Mouse (Mus musculus) heart, adult 2 months (tissue): ENCODE measurements around the gene Cdan1. TPM values are rescaled to one million over a fixed set of nuclear protein-coding genes. Genes with fewer than 3 reads are reported as not detected.

ENCODE experiments used
- DNase-seq, 2 experiments: peaks; one replicate each; pipeline ENCODE4 v3.0.0; 2021
- H3K27ac ChIP-seq: fragments of 200-600 bp; 2 replicates; pipeline ENCODE4 v1.8.1; 2022
- H3K27me3 ChIP-seq: fragments of 200-500 bp; 2 replicates; pipeline ENCODE4 v1.6.1; 2012; ENCODE audit warnings: mild to moderate bottlenecking, low read length, inconsistent platforms, mixed read lengths; ENCODE audit not compliant: control insufficient read depth, insufficient read depth
- H3K36me3 ChIP-seq: fragments of 200-500 bp; 2 replicates; pipeline ENCODE4 v1.6.1; 2012; ENCODE audit warnings: low read length, inconsistent platforms; ENCODE audit not compliant: control insufficient read depth, insufficient read depth
- H3K4me1 ChIP-seq: fragments of 200-500 bp; 2 replicates; pipeline ENCODE4 v1.6.1; 2011; ENCODE audit warnings: low read length; ENCODE audit not compliant: control insufficient read depth, insufficient read depth
- H3K4me3 ChIP-seq: fragments of 200-600 bp; 2 replicates; pipeline ENCODE4 v1.8.1; 2022
- H3K79me2 ChIP-seq: fragments of 200-500 bp; replicated peaks from 2 replicates; pipeline ENCODE4 v1.6.1; 2012; ENCODE audit warnings: mild to moderate bottlenecking, inconsistent platforms, low read length, moderate library complexity, mixed read lengths; ENCODE audit not compliant: control insufficient read depth, insufficient read depth
- H3K9ac ChIP-seq: fragments of 200-500 bp; 2 replicates; pipeline ENCODE4 v1.6.1; 2012; ENCODE audit warnings: low read depth, mild to moderate bottlenecking, control low read depth, inconsistent platforms, low read length, mixed read lengths
- CTCF ChIP-seq: fragments of 200-600 bp; IDR thresholded peaks from 2 replicates; pipeline ENCODE4 v1.8.1; 2022; ENCODE audit warnings: antibody characterized with exemption, mild to moderate bottlenecking, moderate library complexity
- EP300 ChIP-seq: fragments of 200-500 bp; IDR thresholded peaks from 2 replicates; pipeline ENCODE4 v1.6.1; 2011; ENCODE audit warnings: low read depth, low read length, control low read depth; ENCODE audit not compliant: insufficient read depth
- POLR2A ChIP-seq: fragments of 200-500 bp; IDR thresholded peaks from 2 replicates; pipeline ENCODE4 v1.6.1; 2011; ENCODE audit warnings: mild to moderate bottlenecking, low read depth, low read length, control low read depth; ENCODE audit not compliant: insufficient read depth
- WGBS: fragments of 180-500 bp; shearing (Covaris S2); methylation state at CpG from one replicate; pipeline ENCODE4 v1.1.7; 2018; 5-methylcytosine and 5-hydroxymethylcytosine counted together
- intact Hi-C: fragments of 180-260 bp; cut with DNase I; formaldehyde crosslinking; loops from one replicate; pipeline ENCODE4 v1.15.1; 2025
- polyA plus RNA-seq: library from polyadenylated mRNA; depleted of rRNA; stranded (reverse); fragments of >200 nt; gene quantifications from 2 replicates; pipeline ENCODE4 v1.2.3, GENCODE M21; 2012
- total RNA-seq, 2 experiments: library from RNA; stranded (reverse); gene quantifications; 2 replicates each; pipeline ENCODE4 v1.2.3; 2021

Cdan1 gene
- total and polyA plus RNA-seq, 3 experiments: 9.8 to 14.0 (median 12.8) TPM

GRCm38 (mm10) chr2:120826936-120827638 lies 22.8 kb downstream of the Cdan1 start:
- no peaks in the 10 kb centered on the region for H3K27me3 ChIP-seq
- no peak for DNase-seq
- H3K79me2 ChIP-seq: no peaks in the 10 kb centered on the region; the same call in 1 of the 2 replicates
- WGBS: 27% methylated on average over 1 of the region's 1 CpGs
- no peaks in the 10 kb centered on the region; the same call in 1 of the 2 replicates for H3K36me3 ChIP-seq
- no peak overlapping the region for H3K27ac ChIP-seq
- 0 out of 2 replicates have a peak, but pooled peaks cover 1% of the 10 kb centered on the region for H3K4me1 ChIP-seq
- TF ChIP-seq CTCF (no peak), EP300 (no peak), POLR2A (no peak)
- intact Hi-C loops: no loop called here
- H3K9ac ChIP-seq: no peak overlapping the region
- H3K4me3 ChIP-seq: no peak overlapping the region

DNA sequence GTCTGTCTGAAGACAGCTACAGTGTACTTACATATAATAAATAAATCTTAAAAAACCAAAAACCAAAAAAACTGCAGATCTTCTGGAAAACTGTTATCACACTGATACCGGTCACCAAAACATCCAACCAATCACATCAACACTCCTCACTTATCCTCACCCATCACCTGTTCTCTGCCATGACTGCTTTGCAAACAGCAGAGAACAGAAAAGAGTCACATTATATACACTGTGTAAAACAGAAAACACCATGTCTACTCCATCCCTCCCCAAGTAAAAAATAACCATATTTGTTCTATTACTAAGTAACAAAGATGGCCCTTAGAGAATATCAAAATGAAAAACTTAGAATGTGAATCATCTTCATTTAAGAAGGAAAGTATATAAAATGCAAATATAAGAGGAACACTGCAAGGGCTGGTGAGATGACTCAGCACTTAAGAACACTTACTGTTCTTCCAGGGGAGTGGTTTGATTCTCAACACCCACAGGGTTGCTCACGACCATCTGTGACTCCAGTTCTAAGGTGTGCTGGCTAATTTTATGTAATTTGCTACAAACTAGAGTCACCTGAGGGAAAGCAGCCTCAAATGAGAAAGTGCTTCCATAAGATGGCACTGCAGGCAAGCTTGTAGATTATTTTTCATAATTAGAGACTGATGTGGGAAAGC lies 79.5 kb downstream of the Cdan1 start:
- Histone ChIP-seq H3K27ac (no peak overlapping the region), H3K79me2 (no peaks in the 10 kb centered on the region), H3K4me1 (no peaks in the 10 kb centered on the region), H3K9ac (no peak overlapping the region), H3K36me3 (no peaks in the 10 kb centered on the region), H3K4me3 (no peak overlapping the region), H3K27me3 (no peaks in the 10 kb centered on the region)
- no peak for DNase-seq
- WGBS: 91% methylated on average over 2 of the region's 2 CpGs
- intact Hi-C loops: no loop called here
- TF ChIP-seq EP300 (no peak), CTCF (no peak), POLR2A (no peak)

GRCm38 (mm10) chr2:120761922-120762321 lies 88.0 kb downstream of the Cdan1 start:
- intact Hi-C loops: no loop called here
- DNase-seq: no peak
- H3K36me3 ChIP-seq: no peaks in the 10 kb centered on the region
- no peak overlapping the region for H3K4me3 ChIP-seq
- no peaks in the 10 kb centered on the region for H3K79me2 ChIP-seq
- no peak overlapping the region for H3K9ac ChIP-seq
- no peak overlapping the region for H3K27ac ChIP-seq
- no peaks in the 10 kb centered on the region for H3K4me1 ChIP-seq
- H3K27me3 ChIP-seq: no peaks in the 10 kb centered on the region
- no peak for TF ChIP-seq EP300
- no peak for TF ChIP-seq CTCF
- no peak for TF ChIP-seq POLR2A

GRCm38 (mm10) chr2:120748041-120748440 lies 101.9 kb downstream of the Cdan1 start:
- no peaks in the 10 kb centered on the region for H3K4me1 ChIP-seq
- 96% methylated on average over 2 of the region's 2 CpGs for WGBS
- intact Hi-C loops: no loop called here

GRCm38 (mm10) chr2:120745496-120745895 lies 104.4 kb downstream of the Cdan1 start:
- Histone ChIP-seq H3K9ac (no peak overlapping the region), H3K27me3 (no peaks in the 10 kb centered on the region), H3K4me1 (no peaks in the 10 kb centered on the region), H3K79me2 (no peaks in the 10 kb centered on the region), H3K27ac (peak overlapping the region; percentile 51; the same call in 1 of the 2 replicates), H3K36me3 (peaks cover 5% of the 10 kb centered on the region), H3K4me3 (no peak overlapping the region)
- intact Hi-C loops: no loop called here
- WGBS: 85% methylated on average over 1 of the region's 1 CpGs
- TF ChIP-seq POLR2A (no peak), CTCF (no peak), EP300 (no peak)
- DNase-seq: no peak

More at GRCm38 (mm10) chr2:120748041-120748440, 101.9 kb downstream of the Cdan1 start:
- peaks cover 5% of the 10 kb centered on the region for H3K36me3 ChIP-seq
- no peaks in the 10 kb centered on the region for H3K79me2 ChIP-seq
- DNase-seq: no peak
- no peak overlapping the region for H3K9ac ChIP-seq
- H3K4me3 ChIP-seq: no peak overlapping the region
- TF ChIP-seq CTCF: no peak
- no peak for TF ChIP-seq POLR2A
- TF ChIP-seq EP300: no peak
- no peak overlapping the region for H3K27ac ChIP-seq
- no peaks in the 10 kb centered on the region for H3K27me3 ChIP-seq

- WGBS: 22% methylated on average over 7 of the region's 7 CpGs
- intact Hi-C loops: loop anchor here (2.0 to 5.0 kb wide), 2 partner anchors 119 to 140 kb away; partner anchors contain the start of genes Cdan1 and Ttbk2
Measured at GRCm38 (mm10) chr2:120731877-120732530, 117.9 kb downstream of the Cdan1 start.

More at GRCm38 (mm10) chr2:120731877-120732530, 117.9 kb downstream of the Cdan1 start:
- H3K27me3 ChIP-seq: no peaks in the 10 kb centered on the region
- TF ChIP-seq EP300 (no peak), CTCF (no peak), POLR2A (no peak)
- DNase-seq: no peak
- H3K79me2 ChIP-seq: no peaks in the 10 kb centered on the region
- H3K36me3 ChIP-seq: peaks cover 10% of the 10 kb centered on the region
- H3K4me1 ChIP-seq: peaks cover 5% of the 10 kb centered on the region
- peak overlapping the region; percentile 84 for H3K27ac ChIP-seq
- H3K4me3 ChIP-seq: peak overlapping the region; percentile 75
- peak overlapping the region; percentile 54; the same call in 1 of the 2 replicates for H3K9ac ChIP-seq
